Mouse (Mus musculus) lung, postnatal 10 days (tissue): ENCODE data around the gene Rab10.
A peak's percentile ranks its signal among the peaks of the same experiment; 100 is the strongest.

Experiments used
- DNase-seq: peaks from one replicate; pipeline ENCODE4 v3.0.0; 2021

The Rab10 gene

DNA sequence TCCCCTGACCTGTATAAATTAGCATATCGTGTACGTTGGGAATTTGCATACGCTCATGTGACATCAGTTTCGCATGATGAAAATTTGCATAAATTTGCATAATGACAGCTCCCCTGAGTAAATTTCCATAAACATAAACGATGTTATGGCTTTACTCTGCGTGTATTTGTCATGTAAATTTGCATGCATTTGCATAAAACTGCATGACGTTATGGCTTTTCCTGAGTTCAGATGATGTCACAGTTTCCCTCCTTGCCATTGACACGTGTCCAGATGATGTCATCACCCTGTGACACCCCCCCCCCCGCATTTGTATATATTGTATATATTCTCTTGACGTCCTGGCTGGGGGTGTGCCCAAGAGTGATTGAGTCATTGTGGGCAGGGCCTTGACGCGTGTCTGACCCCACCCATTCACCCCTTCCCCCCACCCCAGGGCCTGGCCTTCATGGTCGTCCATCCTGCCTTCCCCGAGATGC lies 73.6 kb downstream of the Rab10 start:
- DNase-seq, result peak; percentile 26

- DNase-seq, result peak; percentile 96
These were observed 74.1 kb downstream of the Rab10 start for GRCm38 (mm10) chr12:3235646-3236161.

DNA sequence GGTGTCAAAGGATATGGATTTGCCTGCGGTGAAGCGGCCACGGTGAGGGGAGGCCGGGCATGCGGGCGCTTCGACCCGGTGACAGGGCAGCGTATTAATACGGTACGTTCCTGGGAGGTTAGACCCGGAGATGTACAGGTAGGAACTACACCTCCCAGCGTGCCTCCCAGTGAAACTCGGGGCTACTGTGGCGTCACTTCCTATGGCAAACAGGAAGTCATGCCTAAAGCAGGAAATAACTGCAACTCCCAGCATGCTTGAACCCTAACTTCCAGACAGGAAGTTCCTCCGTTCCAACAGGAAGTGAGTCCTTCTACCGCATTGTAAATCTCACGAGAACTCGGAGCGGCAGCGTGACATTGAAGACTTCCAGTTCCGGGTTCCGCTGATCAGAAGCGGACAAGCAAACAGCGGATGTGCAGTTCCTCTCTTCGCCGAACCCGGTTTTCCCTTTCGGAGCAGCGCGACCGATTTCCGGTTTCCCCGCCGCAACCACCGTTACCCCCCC lies 74.6 kb downstream of the Rab10 start:
- DNase-seq, result peak; percentile 94

- no peak for DNase-seq
These were observed 75.7 kb downstream of the Rab10 start for GRCm38 (mm10) chr12:3234061-3234460.

DNA sequence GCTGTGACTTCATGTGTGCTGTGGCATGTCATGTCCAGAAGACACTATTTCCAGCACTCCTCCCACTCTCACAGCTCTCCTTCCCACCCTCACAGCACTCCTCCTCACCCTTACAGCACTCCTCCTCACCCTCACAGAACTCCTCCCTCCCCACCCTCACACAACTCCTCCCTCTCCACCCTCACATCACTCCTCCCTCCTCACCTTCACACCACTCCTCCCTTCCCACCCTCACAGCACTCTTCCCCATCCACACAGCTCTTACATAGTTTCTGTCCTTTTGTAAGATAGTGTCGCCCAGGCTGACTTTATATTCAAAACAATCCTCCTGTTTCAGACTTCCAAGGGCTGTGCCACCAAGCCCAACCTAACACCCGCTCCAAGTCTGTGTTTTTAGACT lies 86.4 kb downstream of the Rab10 start:
- no peak for DNase-seq

DNA sequence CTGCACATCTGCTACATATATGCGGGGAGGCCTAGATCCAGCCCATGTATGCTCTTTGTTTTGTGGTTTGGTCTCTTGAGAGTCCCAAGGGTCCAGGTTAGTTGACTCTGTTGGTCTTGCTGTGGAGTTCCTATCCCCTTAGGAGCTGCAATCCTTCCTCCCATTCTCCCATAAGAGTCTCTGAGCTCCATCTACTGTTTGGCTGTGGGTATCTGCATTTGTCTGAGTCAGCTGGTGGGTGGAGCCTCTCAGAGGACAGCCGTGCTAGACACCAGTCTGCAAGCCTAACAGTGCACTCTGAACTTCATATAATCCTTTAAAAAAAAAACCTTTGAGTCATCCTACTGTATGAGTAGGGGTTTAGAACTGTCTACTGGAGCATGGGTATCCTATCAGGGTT lies 99.6 kb downstream of the Rab10 start:
- peak; percentile 3 for DNase-seq

DNA sequence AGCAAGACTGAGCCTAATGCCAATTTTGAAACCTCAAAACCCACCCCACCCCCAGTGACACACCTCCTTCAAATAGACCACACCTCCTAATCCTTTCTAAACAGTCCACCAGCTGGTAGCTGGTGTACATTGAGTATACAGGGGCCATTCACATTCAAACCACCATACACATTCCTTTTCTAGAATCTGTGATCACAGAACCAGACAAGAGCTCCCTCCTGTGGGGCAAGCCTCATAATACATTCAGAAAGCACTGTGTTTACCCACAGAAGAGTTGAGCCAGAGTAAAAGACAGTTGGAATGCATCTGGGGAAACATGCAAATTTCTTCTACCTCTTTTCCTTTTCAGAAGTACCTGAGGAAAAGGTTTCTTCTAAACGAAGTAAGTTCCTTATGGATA lies 100.6 kb downstream of the Rab10 start:
- DNase-seq, result no peak
